Mouse (Mus musculus): Measurements from ENCODE around the gene Gm10974.

GRCm38 (mm10) chr7:66416829-66417228 lies 51.1 kb downstream of the Gm10974 start:
- TF ChIP-seq MEF2A (IDR thresholded peaks at IDR 0.05; ENCODE audit: extremely low read depth, insufficient replicate concordance, low read depth, low read length, poor library complexity, severe bottlenecking): no peak
- no peak for TF ChIP-seq CTCF (IDR thresholded peaks at IDR 0.05 in 2 of 3, conservative IDR thresholded peaks at IDR 0.05 in 1 of 3; ENCODE audit: control insufficient read depth in 1 of 3, insufficient read depth in 1 of 3, low read depth in 2 of 3, low read length in 3 of 3, poor library complexity in 1 of 3, severe bottlenecking in 1 of 3)
- no peak for TF ChIP-seq MAZ (IDR thresholded peaks at IDR 0.05; ENCODE audit: low read depth, low read length)
- TF ChIP-seq EP300 (IDR thresholded peaks at IDR 0.05; ENCODE audit: low read depth in 1 of 2, low read length in 2 of 2): no peak
- TF ChIP-seq NRF1 (IDR thresholded peaks at IDR 0.05; ENCODE audit: insufficient read depth, low read depth, low read length, poor library complexity, severe bottlenecking): no peak

Measured in MEL (cell line).